Mouse (Mus musculus): ENCODE results near the gene Sema4f.

GRCm38 (mm10) chr6:82885909-82886308 lies 53.7 kb downstream of the Sema4f start:
- TF ChIP-seq CTCF (IDR thresholded peaks at IDR 0.05) (no peak), EP300 (IDR thresholded peaks at IDR 0.05) (no peak)

Measured in lung, postnatal 0 days (tissue).